Mouse (Mus musculus) brain, embryonic 14.5 days (tissue): ENCODE data around the gene Cpne5.

Source experiments
- CTCF ChIP-seq: fragments of 200-500 bp; IDR thresholded peaks from 2 replicates; pipeline ENCODE4 v1.5.1; 2012; ENCODE audit warnings: inconsistent platforms, mild to moderate bottlenecking, moderate library complexity, borderline replicate concordance; ENCODE audit not compliant: insufficient read depth, insufficient read length; ENCODE audit errors: extremely low read depth
- POLR2A ChIP-seq: fragments of 200-500 bp; IDR thresholded peaks from 2 replicates; pipeline ENCODE4 v1.6.1; 2012; ENCODE audit warnings: mild to moderate bottlenecking, inconsistent platforms, borderline replicate concordance; ENCODE audit not compliant: poor library complexity, insufficient read depth, insufficient read length, severe bottlenecking; ENCODE audit errors: extremely low read depth

DNA sequence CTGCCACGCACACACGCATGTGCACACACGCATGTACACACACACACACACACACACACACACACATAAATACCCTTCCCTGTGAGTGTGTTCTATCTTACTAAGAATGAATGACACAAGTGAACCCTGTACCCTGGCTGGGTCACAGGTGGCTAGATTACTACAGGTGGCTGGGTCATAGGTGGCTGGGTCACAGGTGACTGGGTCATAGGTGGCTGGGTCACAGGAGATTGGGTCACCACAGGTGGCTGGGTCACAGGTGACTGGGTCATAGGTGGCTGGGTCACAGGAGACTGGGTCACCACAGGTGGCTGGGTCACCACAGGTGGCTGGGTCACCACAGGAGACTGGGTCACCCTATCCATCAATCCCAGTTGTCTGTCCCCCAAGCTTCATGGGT is 27.9 kb downstream of the Cpne5 start:
- TF ChIP-seq POLR2A (no peak), CTCF (no peak)
